ENCODE assay signal across 16 mouse cellular contexts in genomic region chr7:99837358-99838071, GRCm38 (mm10). TPM values are rescaled to one million over a fixed set of nuclear protein-coding genes. Genes with fewer than 3 reads are reported as not detected.
DNase-seq lines count a peak whose midpoint lies in the region; ATAC-seq and TF ChIP-seq lines count a peak whose summit lies in the region.
"Had no signal": no experiment of that assay in that cellular context is flagged by ENCODE, and none has a peak within 500 bp of the region (broad histone marks: within the 10 kb centered on the region; RNA-seq: fewer than 3 reads in every experiment).

No protein-coding gene starts in this region.

- H3K9ac ChIP-seq in heart, embryonic 12.5 days, result no peak overlapping the region
- no peak overlapping the region for H3K9ac ChIP-seq in liver, embryonic 12.5 days
- no peak overlapping the region for H3K9ac ChIP-seq in liver, embryonic 11.5 days (ENCODE audit: low read depth, low read length)
- no peak overlapping the region for H3K9ac ChIP-seq in liver, embryonic 16.5 days (ENCODE audit: low read depth, low read length)
- no peak overlapping the region for H3K9ac ChIP-seq in stomach, postnatal 0 days (ENCODE audit: low read length)

- H3K4me1 ChIP-seq in heart, embryonic 12.5 days (replicated peaks), result peaks cover 35% of the 10 kb centered on the region
- H3K4me1 ChIP-seq in liver, embryonic 12.5 days, result peaks cover 30% of the 10 kb centered on the region
- peaks cover 6% of the 10 kb centered on the region for H3K4me1 ChIP-seq in liver, embryonic 11.5 days (replicated peaks; ENCODE audit: control insufficient read depth, insufficient read depth, low read length)
- H3K4me1 ChIP-seq in liver, embryonic 16.5 days (ENCODE audit: control insufficient read depth, low read depth, low read length), result peaks cover 8% of the 10 kb centered on the region
- peaks cover 4% of the 10 kb centered on the region for H3K4me1 ChIP-seq in stomach, postnatal 0 days (replicated peaks; ENCODE audit: control insufficient read depth, insufficient read depth)

- peaks cover 43% of the 10 kb centered on the region for H3K36me3 ChIP-seq in heart, embryonic 12.5 days
- peaks cover 66% of the 10 kb centered on the region for H3K36me3 ChIP-seq in liver, embryonic 12.5 days
- peaks cover 27% of the 10 kb centered on the region for H3K36me3 ChIP-seq in liver, embryonic 11.5 days (ENCODE audit: control insufficient read depth, insufficient read depth, low read length)
- H3K36me3 ChIP-seq in liver, embryonic 16.5 days (ENCODE audit: control insufficient read depth, insufficient read depth), result peaks cover 27% of the 10 kb centered on the region
- H3K36me3 ChIP-seq in stomach, postnatal 0 days (ENCODE audit: control insufficient read depth, insufficient read depth, low read length), result peaks cover 18% of the 10 kb centered on the region

- DNase-seq in heart, postnatal 14 days, result no peak
- DNase-seq in liver, embryonic 11.5 days (ENCODE audit: low spot score), result no peak
- no peak for DNase-seq in stomach, postnatal 0 days (ENCODE audit: low spot score)
- no peak for DNase-seq in urinary bladder, postnatal 4 days (ENCODE audit: low spot score in 2 of 2)
- DNase-seq: adrenal gland, postnatal 36 days; cerebellum, postnatal 36 days; gastrocnemius, postnatal 25 days; kidney, postnatal 25 days; midbrain, embryonic 14.5 days; thymus, adult 18-20 months had no signal

- no peak for TF ChIP-seq EP300 in stomach, postnatal 0 days (optimal IDR thresholded peaks at IDR 0.05)

- H3K9me3 ChIP-seq in heart, embryonic 12.5 days (replicated peaks), result no peaks in the 10 kb centered on the region
- H3K9me3 ChIP-seq in liver, embryonic 12.5 days (replicated peaks), result no peaks in the 10 kb centered on the region
- no peaks in the 10 kb centered on the region for H3K9me3 ChIP-seq in liver, embryonic 11.5 days (ENCODE audit: control insufficient read depth, low read length)
- H3K9me3 ChIP-seq in liver, embryonic 16.5 days (replicated peaks; ENCODE audit: control insufficient read depth, low read length), result no peaks in the 10 kb centered on the region
- no peaks in the 10 kb centered on the region for H3K9me3 ChIP-seq in stomach, postnatal 0 days (ENCODE audit: control insufficient read depth, low read length)
- H3K9me3 ChIP-seq: G1E had no signal

- intact Hi-C loops in heart, postnatal 14 days (cut with DNase I), result no loop called here

- WGBS in heart, embryonic 12.5 days, result 56% methylated on average over 6 of the region's 6 CpGs
- 70% methylated on average over 6 of the region's 6 CpGs for WGBS in liver, embryonic 12.5 days (ENCODE audit: insufficient replicate concordance)
- WGBS in liver, embryonic 11.5 days, result 79% methylated on average over 6 of the region's 6 CpGs
- WGBS in liver, embryonic 16.5 days (ENCODE audit: insufficient replicate concordance), result 53% methylated on average over 6 of the region's 6 CpGs
- 34% methylated on average over 6 of the region's 6 CpGs for WGBS in stomach, postnatal 0 days

- peak overlapping the region; percentile 50 for H3K27ac ChIP-seq in heart, embryonic 12.5 days (ENCODE audit: poor library complexity, severe bottlenecking)
- no peak overlapping the region for H3K27ac ChIP-seq in liver, embryonic 12.5 days
- no peak overlapping the region for H3K27ac ChIP-seq in liver, embryonic 11.5 days (ENCODE audit: low read depth, low read length)
- peak overlapping the region; percentile 35; the same call in 1 of the 2 replicates for H3K27ac ChIP-seq in liver, embryonic 16.5 days (ENCODE audit: low read length)
- peak overlapping the region; percentile 37 for H3K27ac ChIP-seq in stomach, postnatal 0 days (replicated peaks)

- no peak for ATAC-seq in heart, embryonic 12.5 days (ENCODE audit: insufficient number of reproducible peaks, low FRiP score)
- peak; percentile 52; the same call in 1 of the 2 replicates for ATAC-seq in liver, embryonic 12.5 days
- ATAC-seq in liver, embryonic 11.5 days (replicated peaks; ENCODE audit: low FRiP score), result no peak
- ATAC-seq in liver, embryonic 16.5 days (ENCODE audit: low read depth), result peak; percentile 94
- peak; percentile 66 for ATAC-seq in stomach, postnatal 0 days (ENCODE audit: low FRiP score, low TSS enrichment)
- no peak for ATAC-seq in monocyte, adult 5-6 weeks (replicated peaks; ENCODE audit: insufficient number of reproducible peaks, low FRiP score, low TSS enrichment, poor library complexity, severe bottlenecking)
- ATAC-seq: forebrain, embryonic 14.5 days had no signal

- no peak overlapping the region for H3K4me2 ChIP-seq in heart, embryonic 12.5 days
- no peak overlapping the region for H3K4me2 ChIP-seq in liver, embryonic 12.5 days
- no peak overlapping the region for H3K4me2 ChIP-seq in liver, embryonic 11.5 days
- H3K4me2 ChIP-seq in liver, embryonic 16.5 days (ENCODE audit: low read depth, low read length), result no peak overlapping the region
- no peak overlapping the region for H3K4me2 ChIP-seq in stomach, postnatal 0 days (replicated peaks; ENCODE audit: low read depth)

- no peak overlapping the region for H3K4me3 ChIP-seq in heart, embryonic 12.5 days
- no peak overlapping the region for H3K4me3 ChIP-seq in liver, embryonic 12.5 days
- no peak overlapping the region for H3K4me3 ChIP-seq in liver, embryonic 11.5 days (ENCODE audit: low read depth, low read length)
- no peak overlapping the region for H3K4me3 ChIP-seq in liver, embryonic 16.5 days (ENCODE audit: low read depth, low read length)
- H3K4me3 ChIP-seq in stomach, postnatal 0 days (ENCODE audit: low read depth, low read length), result no peak overlapping the region

- no peak for TF ChIP-seq CTCF in stomach, postnatal 0 days (IDR thresholded peaks at IDR 0.05; ENCODE audit: low read depth)

- no peaks in the 10 kb centered on the region for H3K27me3 ChIP-seq in heart, embryonic 12.5 days (replicated peaks)
- H3K27me3 ChIP-seq in liver, embryonic 12.5 days (replicated peaks), result no peaks in the 10 kb centered on the region
- no peaks in the 10 kb centered on the region for H3K27me3 ChIP-seq in liver, embryonic 11.5 days (replicated peaks; ENCODE audit: control insufficient read depth, insufficient read depth, low read length)
- H3K27me3 ChIP-seq in liver, embryonic 16.5 days (ENCODE audit: control insufficient read depth, insufficient read depth, low read depth, low read length), result no peaks in the 10 kb centered on the region
- no peaks in the 10 kb centered on the region for H3K27me3 ChIP-seq in stomach, postnatal 0 days (ENCODE audit: control insufficient read depth, insufficient read depth, low read length)

RNA-seq across cellular contexts. Expression of gene Neu3, which starts 9.3 kb away (rescaled TPM):
- polyA plus RNA-seq in heart, embryonic 12.5 days (2016; fragmentation: Nextera tagmentation; extraction: Ambion mirVana), result 2.6 and 3.4 TPM in 2 replicates
- total RNA-seq in heart, postnatal 14 days (2021), result 1 to 10 TPM; 3.9 to 4.9 TPM
- polyA plus RNA-seq in liver, embryonic 12.5 days (2016; fragmentation: Nextera tagmentation; extraction: Ambion mirVana), result 6.2 and 6.4 TPM in 2 replicates
- polyA plus RNA-seq in liver, embryonic 11.5 days (2014; fragmentation: Nextera tagmentation; extraction: Ambion mirVana), result 5.4 and 5.9 TPM in 2 replicates
- 5.1 and 5.2 TPM in 2 replicates for polyA plus RNA-seq in liver, embryonic 16.5 days (2015; fragmentation: Nextera tagmentation; extraction: Ambion mirVana)
- 4.0 and 4.4 TPM in 2 replicates for polyA plus RNA-seq in stomach, postnatal 0 days (2015; fragmentation: Nextera tagmentation; extraction: Ambion mirVana)
- total RNA-seq in monocyte, adult 5-6 weeks (2017), result 0.75 to 1.2 TPM in 2 of 3 replicates, not detected in the other

RNA-seq across cellular contexts. Expression of gene Xrra1, which starts 21.4 kb away (rescaled TPM):
- polyA plus RNA-seq in heart, embryonic 12.5 days (2016; fragmentation: Nextera tagmentation; extraction: Ambion mirVana), result 0.26 and 0.37 TPM in 2 replicates
- total RNA-seq in heart, postnatal 14 days (2021), result 1 to 10 TPM in 1 of 2 experiments, not detected in 1; 1.1 TPM
- polyA plus RNA-seq in liver, embryonic 12.5 days (2016; fragmentation: Nextera tagmentation; extraction: Ambion mirVana), result 0.10 TPM in 1 of 2 replicates, not detected in the other
- 0.10 and 0.17 TPM in 2 replicates for polyA plus RNA-seq in liver, embryonic 11.5 days (2014; fragmentation: Nextera tagmentation; extraction: Ambion mirVana)
- polyA plus RNA-seq in liver, embryonic 16.5 days (2015; fragmentation: Nextera tagmentation; extraction: Ambion mirVana), result not detected in 2 replicates
- polyA plus RNA-seq in stomach, postnatal 0 days (2015; fragmentation: Nextera tagmentation; extraction: Ambion mirVana), result 0.08 and 0.27 TPM in 2 replicates
- 0.21 to 0.86 TPM in 2 of 3 replicates, not detected in the other for total RNA-seq in monocyte, adult 5-6 weeks (2017)

RNA-seq across cellular contexts. Expression of gene Spcs2, which starts 25.7 kb away (rescaled TPM):
- 218 and 220 TPM in 2 replicates for polyA plus RNA-seq in heart, embryonic 12.5 days (2016; fragmentation: Nextera tagmentation; extraction: Ambion mirVana)
- total RNA-seq in heart, postnatal 14 days (2021), result 10 to 100 TPM; 44.1 to 53.6 TPM
- 216 and 224 TPM in 2 replicates for polyA plus RNA-seq in liver, embryonic 12.5 days (2016; fragmentation: Nextera tagmentation; extraction: Ambion mirVana)
- polyA plus RNA-seq in liver, embryonic 11.5 days (2014; fragmentation: Nextera tagmentation; extraction: Ambion mirVana), result 301 and 312 TPM in 2 replicates
- polyA plus RNA-seq in liver, embryonic 16.5 days (2015; fragmentation: Nextera tagmentation; extraction: Ambion mirVana), result 189 and 192 TPM in 2 replicates
- polyA plus RNA-seq in stomach, postnatal 0 days (2015; fragmentation: Nextera tagmentation; extraction: Ambion mirVana), result 289 and 308 TPM in 2 replicates
- total RNA-seq in monocyte, adult 5-6 weeks (2017), result 121 to 148 TPM (median 139 TPM) in 3 replicates

Comparison
In these comparisons a context has a peak if more than half of its experiments do, and no peak if none do; other contexts are left out.
1. ATAC-seq: peak in liver, embryonic 12.5 days (single experiment), liver, embryonic 16.5 days (single experiment) and stomach, postnatal 0 days (single experiment); none in heart, embryonic 12.5 days (single experiment), liver, embryonic 11.5 days (single experiment) and monocyte, adult 5-6 weeks (single experiment).
2. H3K27ac ChIP-seq: peak in heart, embryonic 12.5 days (single experiment), liver, embryonic 16.5 days (single experiment) and stomach, postnatal 0 days (single experiment); none in liver, embryonic 12.5 days (single experiment) and liver, embryonic 11.5 days (single experiment).